Mouse (Mus musculus) thymus, adult 2 months (tissue): ENCODE results near the gene Gdpd3.

ENCODE experiments used
- CTCF ChIP-seq: fragments of 200-500 bp; IDR thresholded peaks from 2 replicates; pipeline ENCODE4 v1.5.1; 2012; ENCODE audit warnings: mild to moderate bottlenecking, control low read depth, low read length, moderate library complexity, borderline replicate concordance; ENCODE audit not compliant: control insufficient read depth, poor library complexity, insufficient read depth; ENCODE audit errors: extremely low read depth
- POLR2A ChIP-seq: fragments of 200-500 bp; IDR thresholded peaks from 2 replicates; pipeline ENCODE4 v1.6.1; 2012; ENCODE audit warnings: mild to moderate bottlenecking, low read length, control low read depth, moderate library complexity; ENCODE audit not compliant: control insufficient read depth, poor library complexity, insufficient read depth; ENCODE audit errors: extremely low read depth

- TF ChIP-seq CTCF (no peak), POLR2A (no peak)
Observed at GRCm38 (mm10) chr7:126739551-126739950, 26.6 kb upstream of the Gdpd3 start.
